Mouse (Mus musculus): ENCODE measurements around the gene Lrrfip1. TPM values are rescaled to one million over a fixed set of nuclear protein-coding genes. Genes with fewer than 3 reads are reported as not detected.

The Lrrfip1 gene
- total RNA-seq, 2 experiments from 2014 or later, result 247 to 265 TPM

DNA sequence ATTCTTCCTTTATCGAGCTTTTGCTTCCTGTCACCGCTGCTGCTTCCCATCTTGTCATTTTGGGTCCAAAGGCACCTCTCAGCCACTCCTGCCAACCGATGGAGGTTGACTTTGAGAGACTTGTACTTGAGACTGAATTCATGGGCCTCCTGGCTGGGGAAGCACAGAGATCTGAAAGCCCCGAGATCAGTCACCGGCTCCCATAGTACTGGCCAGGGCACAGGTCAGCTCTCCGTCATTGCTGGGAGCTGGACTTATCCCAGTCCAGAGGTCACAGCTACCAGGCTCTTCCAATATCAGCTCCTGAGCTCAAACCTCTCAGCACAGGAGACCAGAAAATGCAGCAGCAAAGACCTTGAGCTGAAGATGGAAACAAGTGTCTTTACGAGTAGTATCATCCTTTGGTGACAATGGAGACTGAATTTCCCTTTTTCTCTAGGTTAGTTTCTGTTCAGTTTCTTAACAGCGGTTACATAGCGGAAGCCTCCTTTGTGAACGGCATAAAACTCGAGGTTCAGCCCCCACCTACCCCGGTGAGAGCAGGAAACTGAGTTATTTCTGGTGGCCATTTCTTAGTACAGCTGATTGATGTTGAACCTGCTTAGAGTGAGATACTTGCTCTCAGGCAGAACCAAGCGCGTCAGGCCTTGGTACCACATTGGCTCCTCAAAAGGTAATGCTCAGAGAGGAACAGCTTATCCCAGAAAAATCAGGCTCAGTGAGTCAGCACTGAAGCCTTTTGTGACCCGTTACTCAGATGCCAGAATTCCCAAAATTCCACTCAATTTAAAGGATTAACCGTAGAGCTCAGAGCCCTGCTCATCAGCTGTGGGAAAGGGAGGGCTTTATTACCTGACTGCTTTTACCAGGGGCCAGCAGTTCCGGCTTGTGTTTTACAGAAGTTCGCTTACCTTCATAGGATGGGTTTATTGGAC lies 59.0 kb downstream of the Lrrfip1 start:
- no peak for DNase-seq

DNA sequence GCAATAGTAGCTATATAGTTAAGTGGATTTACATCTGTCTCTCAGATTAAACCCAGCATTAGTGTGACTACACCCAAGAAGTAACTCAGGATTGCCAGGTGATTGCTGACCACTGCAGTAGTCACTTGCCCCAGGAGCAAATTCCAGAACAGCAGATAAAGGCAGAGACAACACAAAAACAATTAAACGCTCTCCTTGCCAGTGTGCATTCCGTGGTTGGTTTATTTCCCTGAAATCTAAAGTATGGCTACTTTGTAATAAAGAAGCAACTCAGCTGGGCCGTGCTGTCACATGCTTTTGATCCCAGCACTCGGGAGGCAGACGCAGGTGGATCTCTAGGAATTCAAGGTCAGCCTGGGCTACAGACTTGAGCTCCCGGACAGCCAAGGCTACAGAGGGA lies 59.7 kb downstream of the Lrrfip1 start:
- no peak for DNase-seq

DNA sequence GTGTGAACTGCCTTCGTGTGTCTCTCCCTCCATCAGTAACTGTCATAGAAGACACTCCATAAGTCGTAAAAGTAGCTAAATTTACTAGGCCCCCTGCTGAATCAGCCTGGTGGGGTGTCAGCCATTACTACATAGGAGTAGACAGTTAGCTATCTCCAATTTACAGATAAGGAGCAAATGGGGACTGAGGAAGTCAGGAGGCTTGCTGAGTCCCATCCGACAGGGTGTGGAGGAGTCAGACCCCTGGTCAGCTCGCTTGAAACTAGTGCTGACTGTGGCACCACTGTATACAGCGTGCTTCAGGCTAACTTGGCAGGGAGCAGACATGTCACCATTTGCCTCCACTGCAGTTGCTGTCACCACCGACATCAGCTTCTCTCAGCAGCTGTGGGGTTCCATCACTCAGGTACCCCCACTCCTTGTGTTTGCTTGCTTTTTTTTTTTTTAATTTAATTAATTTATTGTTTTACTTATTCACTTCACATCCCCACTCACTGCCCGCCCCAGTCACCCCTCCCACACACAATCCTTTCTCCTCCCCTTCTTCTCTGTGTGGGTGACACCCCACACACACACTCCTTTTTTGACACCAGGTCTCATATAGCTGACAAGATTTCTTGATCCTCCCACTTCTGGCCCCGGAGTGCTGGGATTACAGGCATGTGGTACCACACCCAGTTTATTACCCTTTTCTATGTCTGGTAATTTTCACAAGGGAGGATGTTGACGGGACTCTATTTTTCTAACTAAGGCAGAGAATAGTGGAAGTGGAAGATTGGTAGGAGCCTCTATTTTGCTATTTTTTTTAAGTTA lies 61.5 kb downstream of the Lrrfip1 start:
- no peak for DNase-seq

DNA sequence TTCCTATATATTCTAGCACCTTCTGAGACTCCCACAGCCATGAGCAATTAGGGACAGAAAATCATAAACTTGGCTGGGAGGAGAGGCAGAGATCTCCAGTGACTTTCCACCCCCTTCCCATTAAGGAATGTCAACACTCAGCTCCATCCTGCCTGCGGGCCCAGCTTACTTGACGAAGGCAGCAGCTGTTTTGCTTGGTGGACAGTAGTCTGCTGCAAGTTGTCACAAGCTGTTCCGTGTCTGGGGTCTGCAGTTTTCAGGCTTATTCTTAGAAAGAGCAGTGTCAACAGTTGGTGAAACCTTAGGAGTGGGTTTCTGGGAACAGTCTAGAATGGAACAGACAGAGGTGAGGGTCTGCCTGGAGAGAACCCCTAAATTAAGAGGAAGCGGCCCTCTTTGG lies 62.6 kb downstream of the Lrrfip1 start:
- no peak for DNase-seq

DNA sequence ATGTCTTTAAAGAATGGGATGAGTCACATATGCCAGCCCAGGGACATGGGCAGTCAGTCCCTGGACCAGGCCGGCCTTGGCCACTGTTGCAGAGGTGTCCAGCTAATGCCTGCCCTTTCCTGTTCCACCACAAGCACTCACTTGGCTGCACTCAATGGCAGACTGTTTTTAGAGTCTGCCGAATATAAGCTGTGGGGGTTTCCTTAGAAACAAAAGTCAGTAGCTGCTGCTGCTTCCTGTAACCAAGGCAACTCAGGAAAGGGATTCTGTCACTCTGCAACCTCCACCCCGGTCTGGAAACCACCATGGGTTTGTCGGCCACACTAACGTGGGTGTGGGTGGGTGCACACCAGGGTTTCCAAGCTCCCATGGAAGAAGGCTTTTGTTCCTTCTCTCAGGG lies 63.8 kb downstream of the Lrrfip1 start:
- no peak for DNase-seq

DNA sequence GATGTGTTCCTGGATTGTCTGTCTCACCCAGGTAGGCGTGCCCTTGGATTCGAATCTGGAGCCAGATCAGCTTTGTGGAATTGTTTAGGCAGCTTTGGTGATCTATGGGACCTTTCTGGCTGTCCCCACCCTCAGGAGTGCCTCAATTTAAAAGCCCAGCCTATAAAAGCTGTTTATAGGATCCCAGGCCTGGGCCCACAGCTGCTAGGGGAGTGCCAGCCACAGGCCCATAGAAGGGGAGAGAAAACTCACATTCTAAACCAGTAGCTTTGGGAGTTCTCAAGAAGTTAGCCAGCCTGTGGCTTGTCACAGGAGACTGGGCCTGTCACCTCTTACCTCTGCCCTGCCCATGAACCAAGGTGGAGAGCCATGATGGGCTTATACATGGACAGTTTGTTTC lies 65.5 kb downstream of the Lrrfip1 start:
- DNase-seq, result no peak

DNA sequence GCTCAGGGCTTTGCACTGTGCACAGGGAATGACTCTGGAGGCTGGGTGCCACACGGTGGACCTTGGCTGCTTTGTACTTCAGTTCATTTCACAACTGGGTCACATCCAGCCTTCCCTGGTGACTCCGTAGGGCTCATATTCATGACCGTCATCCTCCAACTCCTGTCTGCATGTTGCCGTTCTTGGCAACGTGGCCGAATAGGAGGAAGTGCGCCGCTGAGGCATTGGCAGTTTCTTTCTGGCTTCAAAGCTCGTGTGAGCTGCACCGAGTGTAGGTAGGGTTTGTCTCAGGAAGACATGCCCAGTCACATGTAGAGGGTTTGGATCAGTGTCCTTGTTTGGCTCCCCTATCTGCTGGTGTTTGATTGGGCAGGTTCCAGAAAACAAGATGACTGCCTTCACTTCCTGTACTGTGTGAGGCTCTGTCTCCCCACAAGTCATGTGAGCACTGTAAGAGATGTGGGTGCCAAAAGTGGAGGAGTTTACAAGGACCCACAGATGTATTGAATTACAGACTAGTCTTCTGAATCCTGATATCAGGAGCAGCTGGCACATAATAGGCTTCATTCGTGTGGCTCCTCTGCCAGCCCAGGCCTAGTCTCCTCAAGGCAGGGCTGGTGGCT lies 66.5 kb downstream of the Lrrfip1 start:
- DNase-seq, result no peak

DNA sequence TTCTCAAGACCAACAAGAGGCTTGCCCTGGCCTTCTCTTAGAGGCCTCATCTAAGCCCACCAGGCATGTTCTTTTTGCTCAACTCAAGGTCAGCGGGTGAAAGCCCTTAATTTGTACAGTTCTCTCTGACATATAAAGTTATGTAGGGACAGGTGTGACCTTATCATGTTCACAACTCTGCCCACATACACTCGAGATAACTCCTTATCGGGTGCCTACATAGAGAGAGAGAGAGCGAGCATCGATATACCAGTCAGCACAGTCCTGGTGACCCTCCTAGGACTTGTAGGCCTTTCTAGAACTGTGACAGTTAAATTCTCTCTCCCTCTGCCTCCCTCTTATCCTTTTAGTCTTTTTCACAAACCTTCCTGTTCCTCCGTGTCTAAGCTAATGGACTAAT lies 67.5 kb downstream of the Lrrfip1 start:
- DNase-seq, result no peak

DNA sequence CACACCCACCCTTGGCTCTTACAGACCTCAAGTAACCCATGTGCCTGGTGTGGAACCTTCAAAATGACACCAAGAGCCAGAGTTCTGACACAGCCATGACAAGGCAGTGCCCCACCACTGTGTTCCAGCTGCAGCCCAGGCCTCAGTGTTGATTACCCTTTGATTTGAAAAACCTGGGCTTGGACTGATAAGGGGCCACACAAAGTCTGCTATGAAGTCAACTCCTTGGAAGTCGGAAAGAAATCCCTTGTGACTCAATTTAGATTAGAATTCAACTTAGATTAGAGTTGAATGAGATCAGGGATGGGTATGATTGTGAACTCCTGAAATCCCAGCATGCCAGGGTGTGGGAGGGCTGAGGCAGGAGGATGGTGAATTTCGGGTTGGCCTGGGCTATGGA lies 68.1 kb downstream of the Lrrfip1 start:
- DNase-seq, result no peak

DNA sequence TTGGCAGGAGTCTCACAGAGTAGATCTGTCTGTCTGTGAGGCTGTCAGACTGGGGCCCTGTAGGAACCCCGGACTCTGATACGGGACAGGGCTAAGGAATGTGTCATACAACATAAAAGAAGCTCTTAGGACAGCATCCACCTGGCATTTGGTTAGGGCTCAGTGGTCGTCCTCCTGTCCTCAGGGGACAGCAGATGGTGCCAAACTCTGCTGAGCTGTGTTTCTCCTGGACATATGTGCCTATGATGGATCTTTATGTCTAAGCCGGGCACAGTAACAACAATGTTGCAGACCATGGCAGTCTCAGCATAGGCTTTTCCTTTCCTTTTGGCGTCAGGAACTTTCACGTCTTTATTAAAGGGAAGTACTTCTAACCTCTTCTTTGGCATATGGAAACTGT lies 69.2 kb downstream of the Lrrfip1 start:
- DNase-seq, result no peak

DNA sequence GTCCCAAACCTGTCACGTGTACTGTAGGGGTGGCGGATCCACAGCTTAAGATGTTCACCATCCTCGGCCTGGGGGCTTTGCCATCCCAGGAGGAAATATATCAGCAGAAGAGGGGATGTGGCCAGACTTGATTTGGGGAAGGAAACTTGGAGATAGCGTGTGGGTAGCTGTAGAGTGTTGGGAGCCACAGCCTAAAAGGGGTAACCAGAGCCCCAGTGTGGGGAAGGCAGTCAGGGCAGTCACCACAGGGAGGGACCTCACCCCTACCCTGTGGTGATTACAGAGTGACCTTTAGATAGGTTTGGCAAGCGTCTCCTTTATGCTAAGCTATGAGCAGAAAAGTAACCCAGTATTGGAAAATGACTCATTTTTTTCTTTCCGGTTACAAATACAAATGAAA lies 71.0 kb downstream of the Lrrfip1 start:
- DNase-seq, result no peak

DNA sequence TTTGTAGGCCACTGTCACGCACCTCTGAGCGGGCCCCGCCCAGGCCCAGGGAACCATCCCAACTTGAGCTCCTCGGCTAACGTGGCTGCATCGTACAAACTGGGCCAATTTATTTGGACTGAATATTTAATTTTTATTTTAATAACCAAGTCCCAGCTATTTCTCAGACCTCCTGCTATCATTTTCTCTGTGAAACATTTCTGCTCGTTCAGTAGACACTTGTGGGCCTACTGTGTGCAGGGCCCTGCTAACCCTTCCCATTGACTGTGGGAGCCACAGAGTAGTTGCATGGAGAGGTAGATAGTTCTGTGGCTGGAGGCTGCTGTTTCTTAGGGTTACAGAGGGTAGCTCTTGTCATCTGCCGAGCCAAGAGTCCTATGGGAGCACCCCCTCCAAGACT lies 72.0 kb downstream of the Lrrfip1 start:
- DNase-seq, result no peak

DNA sequence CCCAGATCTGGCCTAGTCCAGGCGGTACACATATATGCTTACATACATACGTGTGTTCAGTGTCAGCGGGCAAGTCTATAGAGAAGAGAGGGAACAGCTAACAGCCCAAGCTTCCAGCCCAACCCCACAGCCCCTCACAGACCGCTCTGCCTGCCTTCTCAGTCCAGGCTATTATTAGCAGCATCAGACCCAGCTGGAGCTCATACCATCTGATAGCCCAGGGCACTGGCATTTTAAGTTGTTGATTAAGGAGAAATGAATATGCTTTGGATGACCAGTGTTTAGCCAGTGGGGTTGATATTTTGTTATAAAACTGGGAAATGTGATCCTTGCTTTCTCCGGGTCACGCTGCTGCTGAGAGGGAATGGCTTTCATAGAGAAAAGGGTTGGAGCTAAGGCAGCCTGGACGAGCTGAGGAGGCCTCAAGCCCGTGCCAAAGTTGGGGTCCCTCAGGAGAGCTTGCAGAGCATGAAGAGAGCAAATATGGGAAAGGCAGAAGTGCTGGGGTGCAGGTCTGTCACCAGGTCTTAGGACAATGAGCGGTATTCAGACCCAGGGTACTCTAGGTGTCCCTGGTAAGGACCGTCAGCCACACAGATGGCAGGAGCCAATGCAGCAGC lies 73.2 kb downstream of the Lrrfip1 start:
- no peak for DNase-seq

DNA sequence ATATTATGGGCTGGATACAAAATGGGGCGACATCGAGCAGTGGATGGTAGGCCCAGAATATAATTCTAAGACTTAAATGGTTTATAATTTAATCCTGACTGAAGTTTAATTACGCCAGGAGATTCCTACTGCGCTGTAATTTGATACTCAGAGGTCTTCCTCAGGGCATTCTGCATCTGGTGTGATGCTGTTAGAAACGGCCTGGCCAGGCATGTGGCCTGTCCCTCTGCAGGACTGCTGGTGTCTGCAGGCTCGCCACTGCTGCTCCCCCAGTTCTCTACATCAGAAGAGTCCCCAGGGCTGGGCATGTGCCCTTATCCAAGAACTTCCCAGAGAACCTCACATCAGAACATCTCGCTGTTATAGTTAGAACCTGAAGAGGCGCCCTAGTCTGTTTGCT lies 78.4 kb downstream of the Lrrfip1 start:
- DNase-seq, result no peak

DNA sequence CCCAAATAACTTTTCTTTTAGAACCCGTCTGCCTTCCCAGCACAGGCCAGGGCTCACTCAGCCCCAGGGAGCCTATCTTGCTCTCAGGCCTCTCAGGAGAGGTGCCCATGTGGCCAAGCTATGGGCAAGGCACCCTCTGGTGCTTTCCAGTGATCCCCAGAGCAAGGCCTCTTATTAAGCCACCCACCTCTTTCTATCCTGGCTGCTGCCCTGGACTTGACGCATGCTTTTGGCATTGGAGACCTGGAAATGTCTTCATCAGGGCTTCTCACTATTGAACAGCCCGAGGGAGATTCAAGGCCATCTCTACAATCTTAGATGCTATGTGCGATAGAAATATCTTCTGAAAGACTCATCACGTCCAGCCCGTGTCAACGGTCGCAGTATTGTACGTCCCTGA lies 78.9 kb downstream of the Lrrfip1 start:
- no peak for DNase-seq

DNA sequence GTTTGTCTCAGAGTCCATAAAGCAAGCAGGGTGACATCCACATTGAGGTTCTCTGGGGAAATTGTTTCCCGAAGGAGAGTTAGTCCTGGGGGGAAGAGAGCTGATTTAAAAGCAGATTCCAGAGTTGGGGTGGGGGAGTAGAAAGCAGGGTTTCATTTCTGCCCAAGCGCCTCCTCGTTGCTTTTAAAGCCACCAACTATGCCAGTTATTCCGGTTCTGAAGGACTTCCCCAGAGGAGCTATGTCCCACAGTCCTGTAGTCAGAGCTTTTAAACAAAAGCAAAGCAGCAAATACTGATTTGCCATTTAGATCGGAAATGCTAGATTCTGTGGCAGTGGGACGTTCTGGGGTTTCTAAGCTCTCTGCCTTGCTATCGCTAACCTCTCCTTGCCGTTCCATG lies 79.4 kb downstream of the Lrrfip1 start:
- no peak for DNase-seq

DNA sequence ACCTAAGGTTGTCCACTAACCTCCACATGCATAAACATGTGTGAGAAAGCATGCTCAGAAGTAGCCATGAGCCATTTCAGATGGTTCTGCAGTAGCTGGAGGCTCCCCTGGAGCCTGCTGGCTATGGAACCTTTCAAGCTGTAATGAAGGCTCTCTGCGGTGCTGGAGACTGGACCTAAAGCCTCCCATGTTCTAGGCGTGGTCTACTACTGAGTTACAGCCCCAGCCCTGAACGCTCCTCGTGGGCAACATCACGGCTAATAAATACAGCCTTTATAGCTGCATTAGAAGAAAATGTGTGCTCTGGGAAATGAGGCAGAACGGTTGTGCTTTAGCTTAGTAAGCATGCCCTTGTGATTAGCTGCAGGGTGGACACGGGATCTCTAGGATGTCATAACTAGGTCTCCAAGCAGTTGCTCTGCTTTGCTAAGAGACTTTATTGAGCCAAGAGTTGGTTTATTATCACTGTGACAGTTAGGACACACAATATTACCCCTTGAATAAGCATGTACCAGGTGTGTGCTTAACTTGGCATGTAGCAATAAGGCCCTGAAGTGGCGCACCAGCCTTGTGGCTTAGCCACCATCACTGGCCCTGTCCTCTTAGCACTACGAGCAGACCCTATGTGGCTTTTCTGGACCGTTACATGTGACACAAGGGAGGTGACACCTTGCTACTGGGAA lies 81.3 kb downstream of the Lrrfip1 start:
- DNase-seq, result no peak

DNA sequence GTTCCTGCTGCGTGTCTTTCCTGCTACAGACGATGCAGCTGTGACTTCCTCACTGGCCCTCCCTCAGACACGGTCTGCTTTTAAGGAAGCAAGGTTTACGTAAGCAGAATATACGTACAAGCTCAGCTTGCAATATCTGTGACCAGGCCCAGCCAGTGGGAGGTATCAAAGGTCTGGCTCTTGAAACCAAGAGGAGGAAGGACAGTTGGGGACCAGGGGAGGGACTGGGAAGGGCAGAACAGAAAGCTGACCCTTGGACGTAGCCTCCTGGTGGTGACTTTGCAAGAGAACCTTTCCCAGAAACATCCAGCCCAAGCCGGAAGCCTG lies 81.8 kb downstream of the Lrrfip1 start:
- DNase-seq, result no peak

DNA sequence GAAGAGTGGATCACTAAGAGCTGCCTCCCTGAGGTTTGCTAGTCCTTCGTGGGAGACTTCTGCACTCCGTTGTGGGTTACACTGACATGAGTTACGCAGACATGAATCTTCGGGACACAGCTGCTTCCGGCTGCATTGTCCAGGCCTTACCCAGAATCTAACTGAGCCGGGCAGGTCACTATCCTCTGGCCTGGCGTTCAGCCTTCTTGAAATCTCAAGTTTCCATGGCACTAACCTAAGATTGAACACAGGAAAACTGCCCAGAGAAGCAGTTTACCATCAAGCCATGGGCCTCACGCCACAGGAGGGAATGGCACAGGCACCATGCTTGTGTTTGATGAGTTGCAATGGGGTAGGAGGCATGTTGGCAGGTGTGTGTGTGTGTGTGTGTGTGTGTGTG lies 85.8 kb downstream of the Lrrfip1 start:
- no peak for DNase-seq

DNA sequence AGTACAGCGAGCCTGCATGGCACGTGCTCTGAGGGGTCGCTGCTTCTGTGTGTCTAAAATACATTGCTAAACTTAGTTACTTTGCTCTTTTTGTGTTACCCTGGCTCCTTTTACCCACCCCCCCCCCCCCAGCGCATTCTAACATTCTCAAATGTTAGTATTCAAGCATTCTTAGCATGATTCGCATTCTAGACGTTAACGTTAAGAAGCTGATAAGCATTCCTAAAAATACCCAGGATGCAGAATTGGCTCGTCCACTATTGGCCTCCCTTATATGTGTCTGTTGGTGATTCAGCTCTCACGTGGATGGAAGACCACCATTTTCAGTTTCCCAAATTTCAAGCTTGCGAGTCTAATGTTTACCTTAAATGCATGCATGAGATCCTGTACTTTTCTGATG lies 86.5 kb downstream of the Lrrfip1 start:
- DNase-seq, result no peak

DNA sequence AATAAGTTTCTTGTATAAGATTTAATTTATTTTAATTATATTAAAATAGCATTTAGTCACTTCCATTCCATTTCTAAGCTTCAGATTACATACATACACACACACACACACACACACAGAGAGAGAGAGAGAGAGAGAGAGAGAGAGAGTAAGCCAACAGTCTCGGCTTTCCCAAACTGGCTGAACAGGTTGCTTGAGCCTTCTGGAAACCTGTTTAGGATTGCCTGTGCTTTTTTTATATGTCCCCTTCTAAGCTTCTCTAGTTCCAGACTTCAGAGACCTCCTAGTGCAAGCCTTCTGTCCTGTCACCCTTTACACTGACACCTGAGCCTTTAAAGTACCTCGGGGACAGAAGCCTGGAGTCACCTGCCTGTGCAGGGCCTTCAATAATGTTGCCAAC lies 87.1 kb downstream of the Lrrfip1 start:
- DNase-seq, result no peak

DNA sequence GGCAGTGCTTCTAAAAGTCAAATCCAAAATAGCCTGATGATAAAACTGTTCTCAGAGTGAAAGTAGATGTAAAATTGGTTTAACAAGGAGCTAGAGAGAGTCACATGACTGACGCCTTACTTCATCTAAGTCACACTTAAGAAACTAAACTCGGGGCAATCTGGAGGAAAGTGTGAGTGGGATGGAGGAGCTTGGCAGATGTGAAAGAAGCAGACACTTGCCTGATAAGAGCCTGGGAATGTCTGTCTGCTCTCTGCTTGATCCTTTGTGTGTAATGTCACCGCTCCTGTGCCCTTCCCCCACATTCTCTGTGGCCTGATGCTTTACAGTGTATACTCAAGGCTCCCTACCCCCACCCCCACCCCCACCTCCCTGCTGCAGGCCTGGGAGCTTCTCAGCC lies 87.8 kb downstream of the Lrrfip1 start:
- no peak for DNase-seq
